Mouse (Mus musculus) 3T3-L1 (cell line): ENCODE data around the gene Emc9.

Experiments used
- DNase-seq: peaks from one replicate; pipeline ENCODE4 v3.0.0-alpha.2; 2015; ENCODE audit warnings: low read depth, low spot score

Gene Emc9

GRCm38 (mm10) chr14:55590748-55591330 lies 5.7 kb upstream of the Emc9 start, which contains the start of gene Psme2:
Gene Psme2, minus strand, starts transcription at chr14:55591113.
- DNase-seq = peak; percentile 96

- DNase-seq = no peak
Measured at GRCm38 (mm10) chr14:55589771-55590448, 4.8 kb upstream of the Emc9 start.

DNA sequence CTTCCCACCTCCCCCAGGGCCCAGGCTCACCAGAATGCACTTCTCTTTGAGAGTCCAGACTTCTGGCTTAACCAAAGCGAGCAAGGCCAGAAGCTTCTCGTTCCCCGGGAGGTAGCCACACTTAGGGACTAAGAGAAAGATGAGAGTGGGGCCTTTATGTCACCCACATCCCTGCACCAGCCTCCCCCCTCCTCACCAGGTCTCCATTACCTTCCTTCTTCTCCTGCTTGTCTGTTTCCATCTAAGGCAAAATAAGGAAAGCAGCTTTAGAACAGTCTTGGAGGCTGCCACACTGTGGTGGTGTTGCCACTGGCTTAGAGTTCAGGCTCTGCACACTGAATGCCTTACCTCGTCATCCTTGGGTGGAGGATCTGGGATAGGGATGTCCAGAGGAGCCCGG lies 4.2 kb upstream of the Emc9 start:
- no peak for DNase-seq

DNA sequence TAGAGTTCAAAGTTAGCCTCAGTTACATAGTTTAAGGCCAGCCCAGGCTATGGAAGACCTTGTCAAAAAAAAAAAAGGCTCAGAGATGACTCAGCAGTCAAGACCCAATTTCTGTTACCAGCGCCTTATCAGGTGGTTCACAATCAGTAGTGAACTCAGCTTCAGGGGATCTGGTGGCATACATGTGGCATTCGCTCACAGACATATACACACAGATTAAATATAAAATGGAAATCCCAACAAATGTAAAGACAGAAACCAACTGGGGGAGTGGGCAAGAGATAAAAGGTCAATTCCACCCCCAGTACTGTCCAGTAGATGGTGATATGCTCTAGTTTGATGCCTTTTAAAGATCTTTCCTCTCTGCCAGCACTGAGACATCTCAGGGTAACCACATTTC lies 1.0 kb upstream of the Emc9 start:
- peak; percentile 15 for DNase-seq

DNA sequence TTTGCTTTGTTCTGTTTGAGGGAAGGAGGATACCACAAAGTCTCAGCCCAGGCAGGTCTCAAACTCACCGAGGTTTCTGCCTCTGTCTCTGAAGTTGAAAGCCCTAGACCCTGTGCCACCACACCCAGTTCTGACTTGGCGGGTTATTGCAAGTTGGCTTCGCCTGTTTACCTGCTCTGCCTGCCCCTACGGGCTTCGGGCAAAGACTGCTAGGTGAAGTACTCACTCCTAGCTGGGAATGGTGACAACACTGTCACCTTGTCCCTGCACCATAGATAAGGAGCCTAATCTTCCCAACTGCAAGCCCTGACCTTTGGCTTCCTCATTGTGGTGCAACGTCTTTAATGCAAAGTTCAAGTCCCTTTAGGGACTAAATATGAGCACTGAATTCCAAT lies 461 bp upstream of the Emc9 start:
- DNase-seq = no peak

DNA sequence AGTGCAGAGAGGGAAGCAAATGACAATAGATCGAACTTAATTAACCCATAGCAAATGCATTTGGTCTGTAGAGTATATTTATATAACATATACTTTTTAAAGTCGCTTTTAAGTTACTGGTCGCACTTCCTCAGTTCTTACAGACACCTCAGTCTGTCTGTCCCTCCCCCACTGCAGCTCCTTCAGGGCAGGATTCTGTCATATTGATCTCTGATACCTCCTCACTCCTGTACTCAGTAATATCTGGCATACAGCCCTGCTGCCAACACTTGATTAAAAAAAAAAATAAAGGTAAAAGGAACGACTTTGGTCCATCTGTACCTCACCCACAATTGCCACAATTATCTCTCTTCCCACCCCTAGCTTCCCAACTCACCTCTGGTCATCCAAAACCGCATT lies 800 bp downstream of the Emc9 start:
- DNase-seq = no peak

- peak; percentile 8 for DNase-seq
Measured at GRCm38 (mm10) chr14:55581981-55582681, 3.0 kb downstream of the Emc9 start.

- DNase-seq = no peak
Measured at GRCm38 (mm10) chr14:55580731-55581130, 4.4 kb downstream of the Emc9 start.

- DNase-seq = no peak
Measured at GRCm38 (mm10) chr14:55579511-55580496, 5.3 kb downstream of the Emc9 start.

- peak; percentile 44 for DNase-seq
Measured at GRCm38 (mm10) chr14:55578668-55579269, 6.3 kb downstream of the Emc9 start.

GRCm38 (mm10) chr14:55577871-55578667 lies 7.0 kb downstream of the Emc9 start, which contains the start of gene Psme1:
Gene Psme1, plus strand, starts transcription at chr14:55578123.
- peak; percentile 63 for DNase-seq

- no peak for DNase-seq
Measured at GRCm38 (mm10) chr14:55576376-55576775, 8.7 kb downstream of the Emc9 start.

- DNase-seq = no peak
Measured at GRCm38 (mm10) chr14:55575711-55576110, 9.4 kb downstream of the Emc9 start.

DNA sequence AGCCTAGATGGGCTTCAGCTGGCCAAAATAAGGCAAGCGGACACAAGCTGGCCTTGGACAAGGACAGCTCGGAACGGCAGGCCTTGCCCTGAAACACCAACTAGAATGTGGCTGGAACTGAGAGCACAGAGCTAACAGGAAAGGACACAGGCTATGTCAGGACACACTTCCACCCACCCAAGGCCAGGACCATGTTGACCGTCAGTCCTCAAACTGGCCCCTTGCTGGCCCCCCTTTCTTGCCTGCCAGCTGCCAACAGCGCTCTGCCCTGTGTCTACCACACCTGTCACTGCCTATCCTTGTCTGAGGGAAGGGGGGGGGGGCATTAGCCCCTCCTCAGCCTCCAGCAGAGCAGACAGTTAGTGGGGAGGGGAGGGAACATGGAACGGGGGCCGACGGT lies 9.8 kb downstream of the Emc9 start, which contains the start of gene Fitm1:
Fitm1 (plus strand) TSS at position 316 of the 400 bp plus-strand sequence.
- DNase-seq = no peak

- no peak for DNase-seq
Measured at GRCm38 (mm10) chr14:55571760-55572159, 13.3 kb downstream of the Emc9 start.

GRCm38 (mm10) chr14:55570588-55570987 lies 14.5 kb downstream of the Emc9 start:
- no peak for DNase-seq

DNA sequence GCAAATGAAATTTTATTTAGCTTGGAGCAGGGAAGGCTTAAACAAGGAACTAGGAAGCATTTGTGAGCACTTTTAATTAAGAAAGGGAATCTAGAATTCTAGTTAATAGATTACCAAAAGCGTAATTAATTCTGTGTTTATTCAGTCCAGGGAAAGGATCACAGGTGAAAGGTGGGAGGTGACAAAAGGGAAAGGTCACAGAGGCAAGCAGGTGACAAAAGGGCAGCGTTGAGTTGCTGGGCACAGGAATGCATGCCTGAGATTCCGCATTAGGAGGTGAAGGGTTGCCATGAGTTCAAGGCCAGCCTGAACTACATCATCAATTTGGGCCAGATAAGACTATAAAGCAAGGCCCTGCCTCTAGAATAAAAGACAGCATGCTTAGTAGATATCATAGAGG lies 17.6 kb downstream of the Emc9 start:
- no peak for DNase-seq

DNA sequence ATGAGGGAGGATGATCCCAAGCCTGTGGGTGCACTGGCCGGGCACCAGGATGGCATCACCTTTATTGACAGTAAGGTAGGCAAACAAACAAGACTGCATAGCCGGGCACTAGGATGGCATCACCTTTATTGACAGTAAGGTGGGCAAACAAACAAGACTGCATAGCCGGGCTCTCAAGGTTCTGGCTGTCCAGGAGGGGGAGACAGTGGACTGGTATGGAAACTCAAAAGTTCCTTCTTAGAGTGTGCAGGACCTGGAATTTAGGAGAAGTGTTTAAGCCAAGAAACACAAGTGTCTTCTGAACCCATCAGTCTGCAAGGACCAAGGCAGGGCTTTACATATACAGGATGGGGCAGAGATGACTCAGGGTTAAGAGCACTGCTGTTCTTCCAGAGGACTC lies 19.4 kb downstream of the Emc9 start:
- no peak for DNase-seq

- no peak for DNase-seq
Measured at GRCm38 (mm10) chr14:55563249-55563648, 21.9 kb downstream of the Emc9 start.

GRCm38 (mm10) chr14:55561860-55562259 lies 23.2 kb downstream of the Emc9 start:
- DNase-seq = no peak
